Mouse (Mus musculus) lung, postnatal 4 days (tissue): ENCODE results near the gene Kctd19.

Experiments
- DNase-seq, 2 experiments: peaks; one replicate each; pipeline ENCODE4 v3.0.0; 2021

The Kctd19 gene

DNA sequence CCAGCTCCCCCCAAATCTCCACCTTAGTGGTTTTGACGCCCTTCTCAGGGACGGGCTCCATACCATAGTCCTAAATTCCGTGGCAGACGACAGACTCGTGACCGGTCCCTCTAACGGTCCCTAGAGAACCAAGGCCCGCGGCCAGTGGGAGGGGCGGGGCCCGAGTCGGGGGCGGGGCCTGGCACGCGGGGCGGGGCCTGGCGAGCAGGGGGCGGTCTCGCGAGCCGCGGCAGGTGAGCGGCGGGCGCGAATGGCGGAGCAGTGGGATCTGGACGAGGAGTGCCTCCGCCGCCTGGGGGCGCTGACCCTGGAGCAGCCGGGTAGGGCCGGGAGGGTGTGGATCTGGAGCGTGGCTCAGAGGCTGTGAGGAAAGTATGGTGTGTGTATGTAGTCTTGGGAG is at the start of gene Kctd19, which contains the start of gene Lrrc36:
Gene Kctd19, minus strand, starts transcription at position 112 of the 400 bp plus-strand sequence.
Gene Lrrc36, plus strand, starts transcription at position 181 of the 400 bp plus-strand sequence.
- DNase-seq = peak; percentile 80

DNA sequence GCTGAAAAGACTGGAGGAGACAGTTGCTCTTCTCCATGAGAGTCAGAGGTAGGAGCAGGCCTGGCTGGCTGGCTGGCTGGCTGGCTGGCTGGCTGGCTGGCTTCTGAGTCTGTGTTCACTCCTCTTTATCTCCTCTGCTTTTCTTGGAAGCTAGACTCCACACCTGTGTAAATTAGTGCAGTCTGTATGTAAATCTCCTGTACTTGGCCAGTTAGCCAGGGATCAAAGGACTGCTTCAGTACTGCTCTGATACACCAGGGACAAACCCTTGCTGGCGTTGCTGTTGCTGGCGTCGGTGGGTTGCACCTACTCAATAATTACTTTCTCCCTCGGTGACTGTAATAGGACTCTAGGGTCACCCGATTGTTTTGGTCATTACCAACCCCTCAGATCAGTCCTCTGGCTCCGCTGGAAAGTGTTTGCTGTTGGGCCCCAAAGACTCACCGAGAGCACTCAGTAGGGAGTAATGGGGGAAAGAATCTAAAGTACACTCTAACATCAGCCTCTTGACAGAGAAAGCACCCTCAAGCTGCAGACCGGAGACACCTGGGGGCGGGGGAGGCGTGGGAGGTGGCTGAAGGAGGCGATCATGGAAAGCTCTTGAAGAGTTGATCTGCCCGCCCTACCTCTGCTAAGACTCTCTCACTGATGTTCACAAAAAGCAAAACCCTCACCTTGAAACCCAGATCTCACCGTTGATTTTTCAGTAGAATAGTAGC is 47.9 kb upstream of the Kctd19 start:
- peak; percentile 61 to 85 for DNase-seq

- no peak for DNase-seq
Measured at GRCm38 (mm10) chr8:105455218-105455617, 41.9 kb upstream of the Kctd19 start.

- peak; percentile 48 to 53 for DNase-seq
Measured at GRCm38 (mm10) chr8:105454088-105454487, 40.8 kb upstream of the Kctd19 start.

DNA sequence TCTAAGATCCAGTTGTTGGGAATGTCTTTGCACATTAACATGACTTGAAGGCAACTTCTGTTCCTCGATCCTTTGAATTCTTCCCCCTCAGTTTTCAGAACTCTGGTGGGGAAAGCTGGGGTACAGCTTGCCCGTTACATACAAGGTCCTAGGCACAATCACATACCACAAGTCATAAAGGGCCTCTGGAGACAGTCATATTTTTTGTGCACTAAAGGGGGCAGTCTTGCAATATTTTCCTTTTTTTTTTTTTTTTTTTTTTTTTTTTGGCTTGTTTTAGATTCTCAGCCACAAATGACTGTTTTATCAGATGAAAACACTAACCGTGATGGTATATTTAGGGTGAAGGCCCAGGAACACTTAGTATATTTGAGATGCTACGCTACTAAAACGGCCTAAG is 40.0 kb upstream of the Kctd19 start:
- no peak for DNase-seq

DNA sequence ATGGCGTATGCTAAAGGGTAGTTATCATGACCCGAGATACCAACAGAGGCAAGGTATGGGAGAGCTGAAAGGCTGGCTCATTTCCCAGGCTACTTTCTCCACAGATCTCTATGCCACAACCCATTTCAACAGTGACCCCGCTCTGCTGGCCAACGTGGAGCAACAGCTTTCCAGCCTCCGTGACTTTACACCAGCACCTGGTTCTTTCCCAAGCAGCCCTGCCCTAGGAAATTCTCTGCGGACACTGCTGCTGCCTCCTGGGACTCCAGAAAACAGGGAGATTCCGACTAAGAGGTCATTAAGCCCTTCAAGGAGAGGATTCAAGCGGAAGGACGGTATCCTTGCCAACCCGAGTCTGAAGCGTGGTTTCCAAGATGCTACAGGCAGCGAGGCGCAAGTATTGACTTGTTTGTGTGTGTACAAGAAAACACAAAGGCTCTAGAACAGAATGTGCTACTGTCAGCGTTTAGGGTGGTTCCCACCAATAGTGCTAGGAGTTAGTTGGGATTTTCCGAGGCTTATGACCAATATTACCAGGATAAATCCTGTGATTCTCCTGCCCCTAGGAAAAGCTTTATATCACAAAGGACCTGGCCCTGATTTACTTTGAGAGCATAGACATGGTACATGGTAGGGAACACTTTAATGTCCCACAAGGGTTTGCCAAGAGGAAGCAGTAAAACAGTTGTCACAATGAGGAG is 38.8 kb upstream of the Kctd19 start:
- DNase-seq = no peak

GRCm38 (mm10) chr8:105450977-105451376 is 37.7 kb upstream of the Kctd19 start:
- no peak for DNase-seq

GRCm38 (mm10) chr8:105448596-105448995 is 35.3 kb upstream of the Kctd19 start:
- no peak for DNase-seq

- no peak for DNase-seq
Measured at GRCm38 (mm10) chr8:105448188-105448587, 34.9 kb upstream of the Kctd19 start.

DNA sequence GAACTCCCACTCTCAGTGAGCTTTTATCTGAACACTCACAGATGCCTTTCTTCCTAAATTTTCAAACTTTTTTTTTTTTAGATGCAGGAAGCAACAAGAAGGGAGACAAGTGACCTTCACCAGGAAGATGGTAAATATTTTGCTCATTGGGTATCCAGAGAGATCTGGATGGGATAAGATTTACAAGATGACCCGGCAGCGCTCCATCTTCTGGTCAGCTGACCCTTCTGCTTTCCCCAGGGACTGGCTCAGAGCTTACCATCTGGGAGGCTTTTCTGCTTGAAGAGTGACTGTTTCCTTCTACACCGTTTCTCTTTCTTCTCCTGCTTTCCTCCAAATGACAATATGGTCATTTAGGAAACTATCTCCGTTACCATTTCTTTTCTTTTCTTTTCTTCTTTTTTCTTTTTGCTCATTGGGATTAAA is 32.8 kb upstream of the Kctd19 start:
- no peak for DNase-seq

DNA sequence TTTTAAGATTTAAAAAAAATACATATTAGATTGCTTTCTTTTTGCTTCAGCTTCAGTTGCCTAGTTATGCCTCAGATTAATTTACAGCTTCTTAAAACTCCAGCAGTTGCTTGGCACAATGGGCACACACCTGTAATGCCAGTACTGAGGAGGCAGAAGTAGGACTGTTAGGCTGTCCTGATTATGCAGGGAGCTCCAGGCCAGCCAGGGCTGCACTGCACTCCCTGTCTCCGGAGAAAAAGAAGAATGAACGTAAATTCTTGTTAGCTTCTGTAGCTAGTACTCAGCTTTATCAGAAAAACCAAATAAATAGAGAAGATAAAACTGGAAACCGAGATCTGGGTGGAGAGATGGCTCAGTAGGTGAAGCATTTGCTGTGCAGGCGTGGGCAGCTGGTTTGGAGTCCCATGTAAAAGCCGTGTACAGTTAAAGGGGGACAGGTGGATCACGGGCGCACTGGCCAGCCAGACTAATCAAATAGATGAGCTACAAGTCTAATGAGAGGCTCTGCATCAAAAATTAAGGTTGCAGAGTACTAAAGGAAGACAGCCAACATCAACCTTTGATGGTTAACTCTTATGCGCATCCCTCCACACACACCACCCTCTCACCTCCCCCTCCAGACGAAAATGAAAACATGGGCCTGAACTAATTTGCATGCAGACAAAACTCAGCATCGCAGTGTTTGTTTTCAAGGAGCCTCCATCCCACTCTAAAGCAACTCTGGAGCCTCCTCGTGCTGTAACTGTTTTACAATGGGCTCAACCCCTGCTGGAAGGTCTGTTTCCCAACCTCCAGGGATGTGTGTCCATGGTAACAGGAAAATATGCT is 32.2 kb upstream of the Kctd19 start:
- no peak for DNase-seq

- DNase-seq = no peak
Measured at GRCm38 (mm10) chr8:105442661-105443060, 29.4 kb upstream of the Kctd19 start.

GRCm38 (mm10) chr8:105441433-105441832 is 28.1 kb upstream of the Kctd19 start:
- peak; percentile 59 to 79 for DNase-seq

GRCm38 (mm10) chr8:105438865-105439264 is 25.6 kb upstream of the Kctd19 start:
- DNase-seq = peak in 1 of 2 experiments; percentile 54

DNA sequence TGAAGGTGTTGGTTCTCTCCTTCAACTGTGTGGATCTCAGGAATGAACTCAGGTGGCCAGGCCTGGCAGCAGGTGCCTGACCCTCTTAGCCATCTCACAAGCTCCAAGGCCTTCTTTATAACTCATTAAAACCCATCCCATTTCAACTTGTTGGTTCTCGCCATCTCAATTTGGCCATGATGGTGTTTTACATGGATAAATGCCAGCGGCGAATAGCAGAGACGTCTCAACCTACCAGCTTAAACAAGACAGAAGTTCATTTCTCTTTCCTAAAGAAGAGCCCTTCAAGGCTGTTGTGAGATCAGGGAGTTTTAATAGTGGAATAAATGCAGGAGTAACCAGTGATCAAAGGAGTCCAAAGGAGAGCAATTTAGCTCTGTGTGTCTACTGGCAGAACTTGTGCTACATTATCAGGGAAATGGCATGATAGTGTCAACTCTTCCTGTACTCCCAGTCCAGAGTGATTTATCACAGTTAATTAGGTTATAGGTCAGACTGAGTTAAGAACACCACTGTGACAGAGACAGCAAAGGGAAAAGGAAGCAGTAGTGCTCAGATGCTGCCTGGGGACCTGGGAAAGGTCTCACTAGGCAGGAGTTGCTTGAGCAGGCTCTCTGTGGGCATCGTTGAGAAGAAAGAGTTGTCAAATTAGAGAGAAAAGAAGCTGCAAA is 23.9 kb upstream of the Kctd19 start:
- no peak for DNase-seq

- DNase-seq = no peak
Measured at GRCm38 (mm10) chr8:105436218-105436617, 22.9 kb upstream of the Kctd19 start.

GRCm38 (mm10) chr8:105434136-105434535 is 20.8 kb upstream of the Kctd19 start:
- no peak for DNase-seq

- no peak for DNase-seq
Measured at GRCm38 (mm10) chr8:105433511-105433910, 20.2 kb upstream of the Kctd19 start.

DNA sequence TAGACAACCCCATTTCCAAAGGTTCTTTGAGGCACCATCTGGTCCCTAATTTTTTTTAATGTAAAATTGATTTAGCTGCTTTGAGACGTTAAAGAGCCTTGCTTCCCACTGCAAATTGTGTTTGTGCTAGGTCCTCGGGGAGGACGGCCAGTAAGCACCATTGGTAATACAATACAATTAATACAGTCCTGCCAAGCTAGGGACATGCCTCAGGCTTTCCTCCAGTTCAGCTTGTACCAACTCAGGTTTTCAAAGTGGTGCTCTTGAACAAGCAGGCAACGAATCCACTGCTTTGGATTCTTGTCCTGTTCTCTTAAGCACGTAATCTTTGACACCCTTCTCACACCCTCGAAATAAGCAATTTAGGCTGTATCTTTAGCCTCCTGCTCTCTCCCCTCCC is 19.7 kb upstream of the Kctd19 start:
- DNase-seq = no peak

DNA sequence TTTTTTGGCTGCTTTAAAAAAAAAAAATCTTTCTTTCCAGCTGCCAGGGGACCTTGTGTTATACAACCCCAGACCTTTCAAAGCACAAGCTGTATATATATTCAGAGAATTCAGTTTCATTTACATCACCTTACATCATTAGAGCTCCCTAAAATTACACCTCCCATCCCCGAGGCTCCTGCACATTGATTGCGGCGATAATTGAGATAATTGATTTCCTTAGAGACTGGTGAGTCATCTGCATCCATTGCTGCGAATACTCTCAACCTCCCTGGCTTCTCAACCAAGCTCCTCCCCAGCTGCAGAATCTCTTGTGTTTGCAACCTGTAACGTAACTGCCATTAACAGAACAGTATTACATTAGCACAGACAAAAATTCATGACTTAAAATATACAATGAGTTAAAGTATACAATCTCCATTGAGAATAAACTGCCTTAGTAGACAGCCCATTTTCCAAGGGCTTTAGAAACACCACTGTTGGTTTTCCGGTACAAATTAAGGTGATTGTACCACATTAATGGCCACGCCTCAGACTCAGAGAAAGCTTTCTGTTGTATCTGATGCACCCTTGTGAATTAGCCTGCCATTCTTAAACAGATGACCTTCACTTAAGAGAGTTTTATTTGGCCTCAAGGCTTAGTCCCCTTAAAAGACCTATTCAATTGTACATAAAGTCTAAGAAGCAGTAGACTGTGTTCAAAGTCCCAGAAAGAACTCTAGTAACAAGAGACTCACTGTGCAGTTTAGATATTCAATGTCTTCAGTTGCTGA is 18.6 kb upstream of the Kctd19 start:
- DNase-seq = no peak

- no peak for DNase-seq
Measured at GRCm38 (mm10) chr8:105426878-105427277, 13.6 kb upstream of the Kctd19 start.

DNA sequence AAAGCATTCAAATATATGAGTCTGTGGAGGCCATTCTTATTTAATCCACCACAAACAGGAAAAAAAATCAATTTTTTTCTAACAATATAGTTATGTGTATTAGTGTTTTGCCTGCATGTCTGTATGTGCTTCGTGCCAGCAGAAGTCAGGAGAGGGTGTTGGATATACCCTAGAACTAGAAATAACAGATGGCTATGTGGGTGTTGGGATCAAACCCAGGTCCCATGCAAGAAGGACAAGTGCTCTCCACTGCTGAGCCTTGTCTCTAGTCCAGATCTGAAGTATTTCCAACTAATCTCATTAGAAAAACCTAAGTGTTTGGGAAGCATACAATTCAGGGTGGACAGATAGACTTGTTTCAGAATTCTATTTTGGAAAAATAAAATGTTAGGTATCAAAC is 8.7 kb upstream of the Kctd19 start:
- no peak for DNase-seq
